Mouse (Mus musculus): ENCODE data around the gene Prpf39.

Prpf39 gene

DNA sequence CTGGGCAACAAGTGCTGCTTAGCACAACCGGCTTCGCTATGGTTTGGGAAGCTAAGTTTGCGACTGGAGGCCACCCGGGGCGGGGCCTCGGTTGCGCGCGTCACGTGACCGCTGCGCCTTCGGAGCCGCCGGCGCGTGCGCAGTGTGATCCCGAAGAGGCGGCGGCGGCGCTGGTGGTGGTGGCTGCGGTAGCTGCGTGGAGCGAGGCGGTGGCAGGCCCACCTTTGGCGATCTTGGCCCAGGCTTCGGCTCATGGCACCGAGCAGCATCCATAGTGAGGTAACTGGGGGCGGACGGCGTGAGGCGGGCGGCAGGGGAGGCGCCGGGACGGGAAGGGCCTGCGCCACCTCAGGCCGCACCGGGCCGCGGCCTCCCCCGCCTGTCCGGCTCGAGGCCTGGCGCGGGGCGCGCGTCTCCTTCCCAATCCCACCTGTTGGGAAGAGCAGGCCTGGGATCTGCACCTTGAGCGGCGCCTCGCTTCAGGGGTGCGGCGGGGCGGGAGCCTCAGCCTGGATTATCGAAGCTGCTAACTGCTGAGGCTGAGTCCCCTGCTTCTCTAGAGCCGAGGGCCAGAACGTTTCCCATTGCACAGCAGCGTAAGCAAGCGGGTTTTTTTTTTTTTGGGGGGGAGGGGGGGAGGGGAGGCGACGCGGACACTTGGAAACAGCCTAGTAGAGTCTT, at the start of gene Prpf39:
Prpf39 (plus strand) TSS at position 144 of the 681 bp plus-strand sequence.
- peak; percentile 70 for DNase-seq (ENCODE audit: low read depth)

DNA sequence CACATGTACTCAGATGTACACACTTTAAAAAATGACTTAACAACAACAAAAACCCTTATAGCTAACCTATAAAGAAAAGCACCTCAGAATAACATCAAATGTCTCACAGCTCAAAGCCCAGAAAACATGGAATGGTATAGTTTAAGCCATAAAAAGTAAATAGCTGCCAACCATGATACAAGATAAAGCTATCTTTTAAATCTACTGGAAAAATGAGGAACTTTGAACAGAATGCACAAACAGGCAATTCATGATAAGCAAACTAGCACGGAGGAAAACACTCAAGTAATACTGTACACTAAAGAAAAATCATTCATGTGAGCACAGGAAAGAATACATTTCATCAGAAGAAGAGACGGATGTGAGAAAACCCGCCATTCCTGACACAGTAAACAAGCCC, 28.4 kb upstream of the Prpf39 start:
- no peak for DNase-seq (ENCODE audit: low read depth)

DNA sequence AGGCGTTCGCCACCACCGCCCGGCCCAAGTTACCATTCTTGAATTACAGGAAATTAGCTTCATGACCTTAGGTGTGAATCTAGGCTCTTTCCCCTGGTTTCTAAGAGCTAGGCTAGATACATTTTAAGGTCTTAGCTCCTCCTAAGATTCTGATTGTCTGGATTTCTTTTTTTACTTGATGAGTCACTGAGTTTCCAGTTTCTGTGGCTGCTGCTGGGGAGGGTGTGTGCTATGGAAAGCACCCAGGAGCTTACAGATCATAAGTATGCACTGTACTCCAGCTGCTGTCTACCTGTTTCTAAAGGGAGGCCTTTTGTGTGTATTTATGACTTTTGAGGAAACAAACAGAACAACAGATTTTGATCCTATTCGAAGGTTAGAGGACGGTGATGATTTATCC, 13.3 kb upstream of the Prpf39 start:
- no peak for DNase-seq (ENCODE audit: low read depth)

DNA sequence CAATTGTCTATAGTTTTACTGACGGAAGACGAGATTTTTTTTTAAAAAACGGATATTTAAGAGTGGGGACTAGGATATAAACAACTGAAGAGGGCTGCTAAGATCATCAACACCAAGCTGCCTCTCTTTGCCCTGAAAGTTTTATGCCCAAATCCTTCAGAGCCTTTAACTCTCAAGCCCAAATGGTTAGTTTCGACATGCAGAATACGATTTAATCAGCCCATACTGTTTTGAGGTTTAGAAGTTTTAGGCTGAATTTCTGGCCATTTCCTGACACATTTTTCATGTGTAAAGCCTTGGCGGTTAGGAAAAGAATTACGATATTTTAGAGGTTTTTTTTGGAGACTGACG, 319 bp upstream of the Prpf39 start:
- DNase-seq (ENCODE audit: low read depth), result no peak

DNA sequence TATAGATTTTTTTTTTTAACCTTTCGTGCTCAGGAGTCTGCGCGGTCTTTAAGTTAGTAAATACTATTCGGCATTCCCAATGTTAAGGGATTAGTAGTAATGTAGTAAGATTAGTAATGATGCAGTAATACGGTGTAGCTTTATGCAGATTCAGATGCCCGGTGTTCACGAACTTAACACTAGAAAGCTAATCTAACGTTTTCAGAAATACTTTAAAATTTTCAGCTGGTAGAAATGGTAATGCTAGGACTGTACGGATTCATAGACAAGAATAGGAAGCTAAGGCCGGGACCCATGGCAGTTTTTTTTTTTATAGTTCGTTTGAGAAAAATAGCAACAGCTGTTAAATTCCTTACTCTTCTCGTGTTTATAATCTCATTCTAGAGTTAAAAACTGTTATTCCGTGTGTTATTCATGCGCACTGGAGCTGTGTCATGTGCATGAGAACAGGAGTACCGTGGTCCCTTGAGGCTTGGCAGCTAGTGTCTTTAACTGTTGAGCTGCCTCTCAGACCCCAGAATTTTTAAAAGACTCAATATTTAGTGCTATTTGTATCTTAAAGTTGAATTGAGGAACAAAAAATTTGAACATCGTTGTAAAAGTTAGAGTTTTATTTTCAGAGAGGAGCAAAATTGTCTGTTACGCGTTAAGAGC, 886 bp downstream of the Prpf39 start:
- DNase-seq (ENCODE audit: low read depth), result no peak

DNA sequence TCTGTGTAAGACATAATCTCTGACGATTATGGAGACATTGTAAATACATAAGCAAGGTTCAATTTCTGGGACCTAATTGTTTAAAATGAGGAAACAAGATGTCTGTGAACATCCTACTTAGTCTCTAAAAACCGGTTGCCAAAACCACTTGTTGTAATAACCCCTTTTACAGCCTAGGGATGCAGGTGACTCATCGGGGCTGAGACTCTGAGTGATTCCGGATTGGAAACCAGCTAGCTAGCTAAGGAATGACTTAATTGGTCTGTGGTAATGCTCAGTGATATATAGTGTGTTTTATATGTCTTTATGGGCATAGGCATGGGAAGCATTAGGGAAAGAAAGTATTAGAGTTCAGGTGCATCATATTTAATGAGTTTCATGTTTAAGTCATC, 1.4 kb downstream of the Prpf39 start:
- DNase-seq (ENCODE audit: low read depth), result peak; percentile 50

DNA sequence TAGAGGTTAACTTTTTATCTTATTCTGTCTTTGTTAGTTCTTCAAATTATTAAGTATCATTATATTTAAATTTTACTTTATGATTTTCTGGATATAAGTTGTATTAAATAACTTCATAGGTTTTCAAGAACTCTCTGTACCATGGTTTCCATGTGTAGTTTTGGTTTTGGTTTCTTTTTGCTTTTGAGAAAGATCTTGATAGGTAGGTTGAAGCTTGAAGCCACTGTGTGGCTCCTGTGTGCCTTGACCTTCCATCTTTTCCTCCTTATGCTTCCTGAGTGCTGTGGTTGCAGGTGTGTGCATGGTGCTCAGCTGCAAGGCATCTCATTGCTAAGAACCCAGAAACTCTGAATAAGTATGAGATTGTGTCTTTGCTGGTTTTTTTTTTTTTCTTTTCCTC, 12.7 kb downstream of the Prpf39 start:
- DNase-seq (ENCODE audit: low read depth), result no peak

DNA sequence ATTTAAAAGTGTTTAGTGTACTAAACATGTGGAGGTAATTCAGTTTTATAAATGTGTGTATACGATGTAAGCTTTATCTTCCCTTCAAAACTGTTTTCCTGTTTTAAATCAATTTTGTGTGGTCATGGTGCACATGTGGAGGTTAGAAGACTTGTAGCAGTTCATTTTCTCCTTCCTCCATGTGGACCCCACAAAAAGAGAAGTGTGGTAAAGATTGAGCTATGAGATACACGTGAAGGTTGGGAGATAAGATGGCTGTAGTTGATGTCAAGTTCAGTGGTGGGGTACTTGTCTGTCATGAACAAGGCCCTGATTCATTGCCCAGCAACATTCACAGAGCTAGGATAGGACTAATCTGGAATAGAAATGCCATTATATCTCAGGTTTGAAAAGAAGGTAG, 22.1 kb downstream of the Prpf39 start:
- no peak for DNase-seq (ENCODE audit: low read depth)

DNA sequence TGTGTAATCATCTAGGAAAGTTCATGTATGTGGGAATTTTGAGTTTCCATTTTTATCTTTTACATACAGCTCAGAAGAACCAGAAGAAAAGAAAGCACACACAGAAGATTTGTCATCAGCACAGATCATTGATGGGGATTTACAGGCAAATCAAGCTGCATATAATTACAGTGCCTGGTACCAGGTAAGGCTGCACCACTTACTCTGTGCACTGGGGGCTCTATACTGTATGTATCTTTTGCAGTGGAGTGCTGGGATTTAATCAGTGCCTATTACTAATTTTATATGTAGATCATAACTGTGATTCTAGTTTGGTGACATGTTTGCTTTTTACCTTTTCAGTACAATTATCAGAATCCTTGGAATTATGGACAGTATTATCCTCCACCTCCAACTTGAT, 24.9 kb downstream of the Prpf39 start:
- DNase-seq (ENCODE audit: low read depth), result no peak

DNA sequence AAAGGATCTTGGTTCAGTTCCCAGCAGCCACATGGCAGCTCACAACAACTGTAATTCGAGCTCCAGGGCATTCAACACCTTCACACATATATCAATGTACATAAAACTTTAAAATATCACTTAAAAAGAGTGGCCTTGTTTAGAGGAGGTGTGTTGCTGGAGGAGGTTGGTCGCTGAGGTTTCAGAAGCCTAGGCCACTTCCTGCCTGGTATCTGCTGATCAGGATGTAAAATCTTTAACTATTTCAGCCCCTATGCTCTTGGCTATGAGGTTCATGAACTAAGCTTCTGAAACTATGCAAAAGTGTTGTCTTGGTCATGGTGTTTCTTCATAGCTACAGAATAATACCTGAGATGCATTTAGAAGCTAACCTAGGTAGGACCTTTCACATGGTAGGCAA, 29.1 kb downstream of the Prpf39 start:
- no peak for DNase-seq (ENCODE audit: low read depth)

DNA sequence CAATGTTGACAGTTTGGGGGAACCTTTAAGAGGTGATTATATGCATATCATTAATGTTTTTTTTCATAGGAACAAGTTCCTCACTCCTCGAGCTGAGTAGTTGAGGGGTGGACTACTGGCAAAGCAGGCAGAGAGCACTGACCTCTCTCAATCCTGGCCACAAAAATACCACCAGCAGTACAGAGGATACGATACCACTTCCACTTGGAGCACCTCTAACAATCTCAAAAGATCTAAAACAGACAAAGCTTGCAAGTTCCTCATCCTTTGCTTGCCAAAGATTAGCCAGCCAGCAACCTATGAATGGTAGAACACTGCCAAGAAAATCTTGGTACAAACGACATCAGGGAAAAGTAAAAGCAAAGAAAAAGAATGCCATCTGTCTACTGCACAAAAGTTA, 30.1 kb downstream of the Prpf39 start:
- DNase-seq (ENCODE audit: low read depth), result no peak

DNA sequence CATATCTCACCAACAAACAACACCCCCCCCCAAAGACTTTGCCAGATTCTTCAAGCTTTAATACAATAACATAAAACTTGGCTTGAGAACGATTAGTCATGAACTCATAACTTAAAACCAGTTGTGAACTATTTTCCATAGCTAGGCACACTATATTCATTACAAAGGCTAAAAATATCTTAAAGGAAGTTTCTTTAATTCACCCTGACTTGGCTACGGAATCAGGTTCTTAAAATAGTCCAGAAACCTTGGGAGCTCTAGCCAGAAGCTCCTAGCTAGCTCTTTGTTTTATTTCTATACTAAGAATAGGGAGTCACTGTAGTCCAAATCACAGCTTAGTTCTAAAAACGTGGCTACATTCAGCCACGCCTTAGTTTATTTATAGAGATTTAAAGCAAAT, 32.3 kb downstream of the Prpf39 start:
- no peak for DNase-seq (ENCODE audit: low read depth)

DNA sequence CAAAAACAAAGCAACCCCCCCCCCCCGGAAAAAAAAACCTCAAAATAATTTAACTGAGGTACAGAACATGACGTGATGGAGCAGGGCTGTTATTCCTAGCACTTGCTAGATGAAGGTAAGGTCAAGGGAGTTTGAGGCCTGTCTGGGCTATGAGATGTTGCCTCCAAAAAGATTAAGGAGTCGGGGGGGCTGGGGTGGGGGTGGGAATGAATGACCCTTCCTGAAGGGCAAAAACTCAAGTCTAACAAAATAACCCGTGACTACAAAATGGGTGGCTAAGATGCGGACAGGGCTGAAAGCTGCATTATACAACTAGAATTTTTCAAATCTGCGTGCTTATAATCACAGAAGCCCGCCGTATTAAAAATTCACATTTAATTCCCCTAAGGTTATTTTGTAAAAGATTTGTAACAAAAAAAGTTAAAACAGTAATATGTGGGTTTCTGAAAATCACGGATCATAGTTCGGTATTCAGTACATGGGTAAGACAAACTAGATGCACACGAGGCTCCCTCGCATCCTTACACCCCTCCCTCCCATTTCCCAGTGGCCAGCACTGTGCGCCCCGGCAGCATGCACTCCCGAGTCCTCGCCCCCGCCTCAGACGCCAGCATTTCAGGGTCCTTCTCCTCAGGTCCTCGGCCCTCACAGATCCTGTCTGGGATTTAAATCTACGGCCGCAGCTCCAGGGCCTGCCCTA, 36.9 kb downstream of the Prpf39 start:
- no peak for DNase-seq (ENCODE audit: low read depth)

DNA sequence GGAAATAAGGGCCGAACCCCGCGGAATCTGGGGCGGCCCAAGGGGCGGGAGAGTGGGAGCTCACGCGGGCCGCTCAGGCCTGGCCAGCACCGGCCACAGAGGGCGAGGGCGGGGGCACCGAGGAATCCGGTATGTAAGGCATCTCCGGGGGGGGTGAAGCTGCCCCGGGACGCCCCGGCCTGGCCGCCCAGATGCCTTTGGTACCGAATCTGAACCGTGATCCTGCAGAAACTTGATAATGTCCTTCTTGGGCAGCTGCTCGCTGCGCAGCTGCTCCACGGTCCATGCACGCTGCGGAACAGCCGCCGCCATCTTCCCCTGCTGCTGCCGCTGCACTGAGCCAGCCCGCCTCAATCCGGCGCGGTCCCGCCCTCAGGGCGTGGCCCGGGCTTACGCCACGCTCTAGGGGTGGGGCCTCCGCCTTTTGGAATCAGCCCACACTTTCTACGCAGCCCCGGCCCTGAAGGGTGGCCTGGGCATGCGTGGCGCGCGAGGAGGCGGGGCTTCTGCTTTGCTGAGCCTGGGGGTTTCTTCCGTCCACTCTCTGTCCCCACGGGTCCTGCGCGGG, 37.6 kb downstream of the Prpf39 start, which contains the start of gene Fkbp3:
Fkbp3 (minus strand) TSS at position 397 of the 568 bp plus-strand sequence.
- peak; percentile 94 for DNase-seq (ENCODE audit: low read depth)

DNA sequence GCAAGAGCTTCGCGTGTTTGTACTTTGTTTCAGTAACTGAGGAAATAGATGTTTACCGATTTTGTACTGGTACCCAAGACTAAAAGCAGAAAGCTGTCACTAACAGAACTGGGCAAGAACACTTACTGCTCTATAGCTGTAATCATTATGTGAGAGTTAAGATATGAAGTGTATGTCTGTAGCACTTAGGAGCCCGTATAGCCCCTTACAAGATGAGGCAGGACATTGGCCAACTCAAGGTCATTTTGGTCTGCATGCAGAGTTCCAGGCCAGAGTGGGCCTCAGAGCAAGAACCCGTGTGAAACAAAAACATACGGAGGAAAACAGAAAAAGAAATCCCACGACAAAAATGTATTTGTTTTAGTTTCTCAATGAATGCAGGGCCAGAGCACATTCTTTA, 38.5 kb downstream of the Prpf39 start:
- DNase-seq (ENCODE audit: low read depth), result no peak

DNA sequence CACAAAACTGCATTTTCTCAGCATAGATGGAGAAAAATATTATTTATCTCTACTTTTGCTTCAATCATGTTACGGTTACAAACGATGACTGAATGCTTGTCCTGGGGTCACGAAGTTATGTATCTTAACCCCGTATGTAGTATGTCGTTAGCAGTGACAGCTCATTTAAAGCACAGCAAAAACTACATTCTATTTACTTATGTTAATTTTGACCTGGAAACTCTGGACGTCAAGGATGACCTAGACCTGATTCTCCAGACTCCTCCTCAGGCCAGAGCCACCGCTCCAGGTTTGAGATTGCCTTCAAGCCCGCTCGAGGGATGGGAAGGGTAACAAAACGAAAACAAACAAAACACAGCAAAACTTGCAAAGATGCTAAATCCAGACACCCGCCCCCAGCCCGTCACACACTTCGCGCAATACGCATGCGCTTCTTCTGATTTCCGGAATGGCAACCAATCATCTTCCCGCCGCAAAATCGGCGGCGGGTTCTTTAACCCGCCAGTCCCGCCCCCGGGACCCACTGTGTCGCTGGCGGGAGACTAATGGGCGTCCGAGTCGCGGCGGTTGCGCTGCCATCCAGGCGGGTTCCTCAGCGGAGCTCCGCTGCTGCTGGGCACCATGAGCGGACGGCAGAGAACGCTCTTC, 39.1 kb downstream of the Prpf39 start, which contains the start of gene Fancm:
Fancm (plus strand) TSS at position 519 of the 648 bp plus-strand sequence.
- peak; percentile 90 for DNase-seq (ENCODE audit: low read depth)

DNA sequence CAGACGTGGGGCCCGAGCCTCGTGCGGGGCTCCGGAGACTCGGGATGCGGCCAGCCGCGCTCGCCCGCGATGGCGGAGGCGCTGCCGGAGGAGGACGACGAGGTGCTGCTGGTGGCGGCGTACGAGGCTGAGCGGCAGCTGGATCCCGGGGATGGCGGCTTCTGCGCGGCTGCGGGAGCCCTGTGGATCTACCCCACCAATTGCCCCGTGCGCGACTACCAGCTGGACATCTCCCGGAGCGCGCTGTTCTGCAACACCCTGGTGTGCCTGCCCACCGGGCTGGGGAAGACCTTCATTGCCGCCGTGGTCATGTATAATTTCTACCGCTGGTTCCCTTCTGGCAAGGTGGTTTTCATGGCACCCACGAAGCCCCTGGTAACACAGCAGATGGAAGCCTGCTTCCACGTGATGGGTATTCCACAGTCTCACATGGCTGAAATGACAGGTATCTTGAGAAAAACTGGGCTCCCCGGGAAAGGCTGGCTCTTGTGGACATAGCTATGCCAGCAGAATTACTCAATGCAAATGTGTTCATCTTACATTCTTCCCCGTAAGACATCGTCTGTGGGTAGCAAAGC, 39.7 kb downstream of the Prpf39 start:
- DNase-seq (ENCODE audit: low read depth), result no peak

DNA sequence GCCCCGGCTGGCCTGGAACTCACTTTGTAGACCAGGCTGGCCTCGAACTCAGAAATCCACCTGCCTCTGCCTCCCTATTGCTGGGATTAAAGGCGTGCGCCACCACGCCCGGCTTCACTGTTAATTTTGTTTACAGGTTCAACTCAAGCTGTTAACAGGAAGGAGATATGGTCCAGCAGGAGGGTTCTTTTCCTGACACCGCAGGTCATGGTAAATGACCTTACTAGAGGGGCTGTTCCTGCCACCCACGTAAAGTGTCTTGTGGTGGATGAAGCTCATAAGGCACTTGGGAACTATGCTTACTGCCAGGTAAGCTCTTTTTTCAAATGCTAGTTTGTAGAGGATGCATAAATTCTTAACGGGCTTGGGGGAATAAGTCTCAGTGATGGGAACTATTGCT, 40.8 kb downstream of the Prpf39 start:
- no peak for DNase-seq (ENCODE audit: low read depth)

DNA sequence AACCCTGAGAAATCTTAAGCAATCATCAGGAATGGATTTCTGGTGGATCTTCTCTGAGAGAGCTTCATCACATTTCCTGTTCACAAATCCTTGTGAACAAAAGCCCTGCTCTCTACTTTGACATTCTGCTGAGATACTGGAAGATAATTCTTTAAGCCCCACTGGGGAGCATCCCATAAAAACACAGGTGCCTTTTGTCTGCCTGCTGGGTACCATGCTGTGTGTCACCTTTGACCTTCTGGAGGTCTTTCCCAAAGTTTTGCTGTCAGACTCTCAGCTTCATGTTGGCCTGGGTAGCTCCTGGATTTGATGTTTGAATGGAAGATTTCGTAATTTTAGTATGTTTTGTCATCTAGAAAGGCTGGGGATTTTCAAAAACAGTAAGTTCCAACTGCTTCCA, 72.6 kb downstream of the Prpf39 start:
- DNase-seq (ENCODE audit: low read depth), result no peak

DNA sequence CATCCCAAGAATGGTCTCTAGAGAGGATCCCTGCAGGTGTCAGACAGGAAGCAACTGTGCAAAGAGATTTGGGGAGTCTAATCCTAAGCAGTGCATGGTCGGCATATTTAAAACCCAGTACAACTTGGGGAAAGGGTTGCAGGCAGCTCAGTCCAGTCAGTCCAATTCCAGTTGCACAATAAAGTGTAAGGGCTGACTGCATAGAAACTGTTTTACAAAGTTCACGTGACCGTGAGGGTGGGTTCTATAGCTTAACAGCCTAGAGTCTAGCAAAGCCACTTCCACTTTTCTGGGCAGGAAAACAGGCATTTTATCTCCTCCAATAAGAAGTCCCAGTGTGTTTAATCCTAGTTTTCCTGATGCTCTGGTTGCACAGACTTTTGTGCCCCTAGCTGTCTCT, 75.4 kb downstream of the Prpf39 start:
- DNase-seq (ENCODE audit: low read depth), result no peak

DNA sequence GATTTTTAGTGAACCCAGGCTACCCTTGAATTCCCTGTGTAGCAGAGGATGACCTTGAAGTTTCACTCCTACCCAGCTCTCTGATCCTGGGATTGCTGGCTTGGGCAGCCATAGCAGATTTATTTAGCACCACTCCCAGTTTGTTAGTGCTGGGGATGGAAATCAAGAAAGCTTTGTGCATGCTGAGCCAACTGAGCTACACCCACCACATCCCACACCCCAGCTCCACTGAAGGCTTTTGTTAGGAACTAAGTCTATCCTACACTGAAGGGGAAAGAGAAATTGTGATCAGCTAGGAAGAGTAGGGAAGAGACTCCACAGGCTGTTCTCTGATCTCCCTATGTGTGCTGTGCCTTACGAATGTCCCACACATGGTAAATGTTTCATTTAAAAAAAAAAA, 76.7 kb downstream of the Prpf39 start:
- no peak for DNase-seq (ENCODE audit: low read depth)
